Mouse (Mus musculus): Measurements from ENCODE around the gene Pank1. TPM values are rescaled to one million over a fixed set of nuclear protein-coding genes. Genes with fewer than 3 reads are reported as not detected.
A peak's percentile ranks its signal among the peaks of the same experiment; 100 is the strongest.

Gene Pank1
- total RNA-seq, 2 experiments from 2014 or later, result 21.5 to 22.0 TPM

DNA sequence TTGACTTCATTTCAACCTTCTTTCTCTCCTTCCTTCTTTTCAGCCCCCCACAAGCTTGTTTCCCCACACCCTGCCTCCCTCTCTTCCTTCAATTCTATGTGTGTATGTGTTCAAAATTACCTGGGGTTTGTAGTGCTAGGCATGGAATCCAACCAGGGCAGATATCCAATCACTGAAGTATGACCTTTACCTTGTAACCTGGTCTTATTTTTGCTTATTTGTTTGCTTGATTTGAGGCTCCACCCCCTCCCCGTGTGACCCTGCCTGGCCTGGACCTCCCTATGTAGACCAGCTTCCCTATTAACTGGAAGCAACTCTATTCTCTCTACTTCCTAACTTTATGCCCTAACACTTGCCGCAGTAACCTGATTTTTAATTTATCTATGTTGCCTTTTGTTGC lies 3.2 kb upstream of the Pank1 start:
- DNase-seq (ENCODE audit: low spot score in 2 of 2), result no peak

DNA sequence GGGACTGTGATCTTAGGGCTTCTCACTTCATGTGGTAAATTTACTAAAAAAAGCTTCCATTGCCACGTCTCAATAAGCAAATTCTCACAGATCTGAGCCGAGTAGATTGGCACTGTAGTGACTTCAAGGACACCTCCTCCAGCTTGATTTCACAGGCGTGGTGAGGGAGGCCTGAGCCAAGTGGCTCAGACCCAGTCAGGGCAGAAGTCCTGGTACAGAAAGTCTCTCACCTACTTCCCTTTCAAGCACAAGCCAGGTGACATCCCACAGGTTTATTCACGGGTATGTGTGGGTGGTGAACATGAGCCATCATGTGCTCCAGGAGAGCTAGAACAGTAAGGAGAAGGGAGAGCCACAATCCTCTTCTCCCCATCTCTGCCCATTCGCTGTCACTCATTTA lies 1.9 kb upstream of the Pank1 start:
- peak in 1 of 2 experiments; percentile 14 for DNase-seq (ENCODE audit: low spot score in 2 of 2)

DNA sequence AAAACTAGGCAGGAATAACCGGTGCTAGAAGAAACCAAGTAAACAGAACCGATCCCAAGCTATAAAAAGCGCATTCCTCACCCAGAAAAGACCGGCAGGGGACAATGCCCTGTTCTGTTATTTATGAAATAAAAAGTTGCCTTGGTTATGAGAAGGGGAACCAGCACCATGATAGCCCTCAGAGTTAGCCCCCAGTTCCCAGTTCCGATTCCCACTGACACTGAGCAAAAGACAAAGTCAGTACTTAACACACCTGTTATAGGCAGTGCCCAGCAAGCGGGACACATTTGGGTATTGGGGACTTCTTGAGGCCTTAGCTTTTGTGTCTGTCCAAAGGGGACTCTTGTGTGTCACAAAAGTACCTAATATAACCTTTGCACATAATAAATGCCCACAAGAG lies 369 bp upstream of the Pank1 start:
- DNase-seq (ENCODE audit: low spot score in 2 of 2), result no peak

DNA sequence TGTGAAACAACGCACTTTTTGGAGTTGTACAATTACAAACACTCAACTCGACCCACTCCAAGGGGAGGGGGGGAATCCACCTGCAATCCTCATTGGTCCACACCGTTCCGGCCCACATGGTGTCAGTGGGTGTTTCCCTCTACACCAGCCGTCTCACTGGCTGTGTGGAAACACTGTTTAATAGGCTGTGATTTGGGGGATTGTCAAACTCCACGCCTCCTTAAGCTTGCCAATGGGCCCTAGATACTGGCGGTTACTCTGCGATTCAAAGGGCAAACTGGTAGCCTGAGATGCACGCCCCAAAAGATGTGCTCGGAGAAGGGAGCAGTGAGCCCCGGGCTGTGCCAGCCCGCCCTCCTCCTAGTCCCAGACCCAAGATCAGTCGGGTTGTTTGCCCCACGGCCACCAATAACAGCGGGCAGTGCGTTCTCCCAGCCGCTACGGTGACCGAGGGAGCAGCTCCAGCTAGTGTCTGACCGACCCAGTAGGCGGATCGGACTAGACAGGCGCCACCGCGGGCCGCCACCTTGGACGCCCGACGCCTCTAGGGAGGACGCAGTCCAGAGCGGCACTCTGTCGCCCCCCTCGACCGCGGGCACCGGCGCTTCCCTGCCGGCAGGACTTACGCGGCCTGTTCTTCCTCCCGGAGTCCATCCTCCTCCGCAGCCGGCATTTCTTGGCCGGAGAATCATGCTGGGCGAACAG lies 1.2 kb downstream of the Pank1 start:
- DNase-seq (ENCODE audit: low spot score in 2 of 2), result peak; percentile 72 to 82

DNA sequence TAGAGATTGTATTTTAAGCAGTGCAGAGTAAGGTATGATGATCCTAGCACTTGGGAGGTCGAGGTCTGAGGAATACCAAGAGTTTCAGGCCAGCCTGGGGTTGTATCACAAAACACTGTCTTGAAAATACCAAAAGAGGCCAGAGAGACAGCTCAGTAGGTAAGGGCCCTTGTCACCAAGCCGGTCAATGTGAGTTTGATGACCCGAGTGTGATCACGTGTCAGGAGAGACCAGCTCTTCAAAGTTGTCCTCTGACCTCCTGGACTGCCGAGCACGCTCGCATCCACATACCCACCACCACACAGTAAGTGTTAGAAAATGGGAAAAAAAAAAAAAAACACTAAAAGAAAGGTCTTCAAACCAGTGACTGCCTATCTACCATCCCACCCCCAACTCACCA lies 2.6 kb downstream of the Pank1 start:
- DNase-seq (ENCODE audit: low spot score in 2 of 2), result no peak

DNA sequence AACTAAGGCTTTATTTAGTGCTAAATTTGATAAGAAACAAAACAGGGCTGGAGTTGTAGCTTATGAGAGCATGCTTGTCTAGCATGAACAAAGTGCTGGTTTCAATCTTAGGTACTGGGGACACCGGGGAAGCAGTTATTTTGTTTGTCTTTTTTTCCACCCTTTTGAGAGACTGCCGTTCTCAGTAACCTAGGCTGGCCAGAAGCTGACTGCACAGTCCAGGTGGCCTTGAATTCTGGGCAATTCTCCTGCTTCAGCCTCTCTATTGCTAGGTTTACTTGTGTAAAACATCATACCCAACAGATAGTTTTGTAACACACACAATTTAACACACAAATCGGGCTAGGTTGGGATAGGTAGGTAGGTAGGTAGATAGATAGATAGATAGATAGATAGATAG lies 9.9 kb downstream of the Pank1 start:
- DNase-seq (ENCODE audit: low spot score in 2 of 2), result no peak

DNA sequence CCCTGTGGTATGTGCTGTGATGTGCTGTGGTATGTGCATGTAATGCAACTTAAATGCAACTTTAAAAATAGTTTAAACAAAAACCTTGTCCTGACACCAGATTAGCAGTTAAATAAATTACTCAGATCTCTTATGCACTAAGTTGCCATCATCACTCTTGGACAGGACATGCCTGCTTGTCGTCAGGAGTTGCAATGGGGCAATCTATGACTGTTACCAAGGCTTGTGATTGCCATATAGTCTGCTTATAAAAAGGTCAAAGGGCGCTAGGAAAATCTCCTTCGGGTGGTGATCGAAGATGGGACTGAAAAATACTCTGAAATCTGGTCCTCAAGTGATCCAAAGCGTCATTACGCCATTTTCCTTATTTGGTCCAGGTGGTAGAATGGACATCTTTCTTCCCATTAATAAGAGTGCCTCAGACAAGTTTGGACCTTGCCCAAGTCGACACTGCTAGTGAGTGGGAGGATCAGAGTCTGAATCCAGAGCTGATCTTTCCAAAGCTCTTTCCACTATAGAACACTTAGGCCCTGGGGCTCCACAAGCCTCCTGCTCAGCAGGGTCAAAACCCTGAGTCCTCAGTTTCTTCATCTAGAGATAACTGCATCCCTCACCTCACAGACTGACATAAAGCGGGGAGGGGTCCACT lies 11.0 kb downstream of the Pank1 start:
- DNase-seq (ENCODE audit: low spot score in 2 of 2), result no peak

DNA sequence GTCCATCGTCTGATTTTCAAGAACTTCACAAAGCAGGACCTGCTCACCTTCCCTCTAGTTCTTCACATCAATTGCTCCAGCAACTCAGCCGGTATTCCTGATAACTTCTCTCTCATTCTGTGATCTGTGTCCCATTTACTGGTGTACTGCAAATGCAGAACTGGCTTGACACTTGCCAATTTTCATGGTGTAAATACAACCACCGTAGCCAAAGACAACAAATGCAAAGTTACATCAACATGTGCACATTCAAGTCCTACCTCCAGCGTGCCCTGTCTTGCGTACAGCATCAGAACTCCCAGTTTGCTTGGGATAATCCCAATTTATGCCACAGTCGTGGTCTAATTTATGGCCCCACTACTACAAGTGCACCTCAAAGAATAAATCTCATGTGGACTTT lies 15.5 kb downstream of the Pank1 start:
- DNase-seq (ENCODE audit: low spot score in 2 of 2), result no peak

GRCm38 (mm10) chr19:34856021-34856651 lies 23.1 kb downstream of the Pank1 start:
- DNase-seq (ENCODE audit: low spot score in 2 of 2), result no peak

DNA sequence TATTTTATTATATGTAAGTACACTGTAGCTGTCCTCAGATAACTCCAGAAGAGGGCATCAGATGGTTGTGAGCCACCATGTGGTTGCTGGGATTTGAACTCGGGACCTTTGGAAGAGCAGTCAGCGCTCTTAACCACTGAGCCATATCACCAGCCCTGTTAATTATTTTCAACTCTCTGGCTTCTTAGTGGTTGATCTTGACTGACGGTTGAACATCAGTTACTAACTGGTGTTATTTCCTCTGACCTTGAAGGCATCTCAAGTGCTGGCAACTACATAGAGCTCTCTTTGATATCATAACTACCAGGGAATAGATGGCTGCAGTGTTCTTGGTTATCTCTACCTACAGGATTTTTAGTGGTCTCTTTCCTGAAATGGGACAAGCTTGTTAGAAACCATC lies 28.1 kb downstream of the Pank1 start:
- DNase-seq (ENCODE audit: low spot score in 2 of 2), result no peak

DNA sequence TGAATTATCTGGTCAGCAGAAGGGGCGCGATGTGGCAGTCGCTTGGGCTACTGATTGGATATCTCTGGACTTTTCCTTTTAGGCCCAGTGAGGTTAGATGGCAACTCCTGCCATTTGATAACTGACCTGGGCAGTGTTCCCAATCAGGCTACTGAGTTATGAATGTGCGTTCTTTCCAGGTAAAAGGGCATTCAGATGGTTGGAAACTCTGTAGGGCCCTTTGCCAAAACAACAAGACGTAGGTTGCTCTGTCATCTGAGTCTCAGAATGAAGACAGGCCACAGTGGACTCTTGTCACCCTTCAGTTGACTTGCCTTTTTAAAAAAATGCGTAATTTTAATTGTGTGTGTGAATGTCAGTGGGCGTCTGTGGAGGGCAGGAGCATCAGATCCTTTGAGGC lies 29.8 kb downstream of the Pank1 start:
- no peak for DNase-seq (ENCODE audit: low spot score in 2 of 2)

- no peak for DNase-seq (ENCODE audit: low spot score in 2 of 2)
Measured at GRCm38 (mm10) chr19:34848164-34848563, 31.1 kb downstream of the Pank1 start.

- no peak for DNase-seq (ENCODE audit: low spot score in 2 of 2)
Measured at GRCm38 (mm10) chr19:34847103-34847502, 32.2 kb downstream of the Pank1 start.

DNA sequence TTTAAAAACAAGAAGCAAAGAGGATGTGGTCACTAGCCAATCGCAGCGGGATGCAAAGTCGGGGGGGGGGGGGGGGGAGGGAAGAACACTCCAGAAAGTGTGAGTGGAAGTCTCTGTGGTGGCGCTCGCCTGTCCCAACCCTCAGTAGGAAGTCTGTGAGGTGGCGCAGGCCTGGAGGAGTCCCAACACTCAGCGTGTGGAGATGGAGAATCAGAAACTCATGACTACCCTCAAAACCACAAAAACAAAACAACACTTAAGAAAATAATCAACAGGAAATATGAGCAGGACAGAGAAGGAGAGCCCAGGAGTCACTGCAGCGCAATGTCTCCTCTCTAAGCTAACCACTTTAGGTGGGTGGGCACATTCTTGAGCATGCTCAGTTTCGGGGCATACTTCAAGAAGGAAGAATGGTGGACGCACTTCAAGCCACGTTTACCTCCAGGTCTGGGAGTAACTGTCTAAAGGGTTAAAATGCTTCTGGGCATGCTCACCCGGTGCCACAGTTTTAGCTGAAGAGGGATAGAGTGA lies 32.7 kb downstream of the Pank1 start:
- no peak for DNase-seq (ENCODE audit: low spot score in 2 of 2)

DNA sequence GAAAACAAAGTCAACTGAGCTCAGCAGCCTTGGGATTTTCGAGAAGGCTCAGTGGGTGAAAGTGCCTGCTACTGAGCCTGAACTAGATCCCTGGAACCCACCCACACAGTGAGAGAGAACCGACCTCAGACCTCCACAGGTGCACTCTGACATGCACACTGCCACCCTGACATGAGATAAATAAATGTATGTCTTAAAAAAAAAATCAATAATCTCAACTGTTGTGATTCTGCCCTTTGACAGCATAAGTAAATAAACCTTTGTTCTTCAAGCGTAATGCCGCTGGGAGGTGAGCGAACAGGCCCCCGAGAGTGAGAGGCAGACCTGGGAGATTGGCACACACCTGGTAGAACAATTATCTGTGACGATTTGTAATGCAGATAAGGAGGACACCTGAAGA lies 33.2 kb downstream of the Pank1 start:
- DNase-seq (ENCODE audit: low spot score in 2 of 2), result no peak

- no peak for DNase-seq (ENCODE audit: low spot score in 2 of 2)
Measured at GRCm38 (mm10) chr19:34845331-34845730, 33.9 kb downstream of the Pank1 start.

- DNase-seq (ENCODE audit: low spot score in 2 of 2), result no peak
Measured at GRCm38 (mm10) chr19:34844760-34845159, 34.5 kb downstream of the Pank1 start.

GRCm38 (mm10) chr19:34844047-34844446 lies 35.2 kb downstream of the Pank1 start:
- no peak for DNase-seq (ENCODE audit: low spot score in 2 of 2)

- no peak for DNase-seq (ENCODE audit: low spot score in 2 of 2)
Measured at GRCm38 (mm10) chr19:34841719-34842506, 37.3 kb downstream of the Pank1 start.

- DNase-seq (ENCODE audit: low spot score in 2 of 2), result no peak
Measured at GRCm38 (mm10) chr19:34838624-34839023, 40.6 kb downstream of the Pank1 start.

- no peak for DNase-seq (ENCODE audit: low spot score in 2 of 2)
Measured at GRCm38 (mm10) chr19:34831702-34832101, 47.6 kb downstream of the Pank1 start.

Measured in left cerebral cortex, adult 18-20 months (tissue).